Mouse (Mus musculus) liver, postnatal 0 days (tissue): ENCODE measurements around the gene Rnf115.

Experiments used
- CTCF ChIP-seq: sonication (generic); IDR thresholded peaks from 2 replicates; pipeline ENCODE4 v1.5.1; 2016; ENCODE audit warnings: antibody characterized with exemption, low read depth
- EP300 ChIP-seq: IDR thresholded peaks from 2 replicates; pipeline ENCODE4 v1.6.1; 2016; ENCODE audit warnings: antibody characterized with exemption, low read depth, mild to moderate bottlenecking

GRCm38 (mm10) chr3:96700376-96700775 is 27.1 kb upstream of the Rnf115 start:
- TF ChIP-seq EP300 (no peak), CTCF (peak; percentile 64)
